Comparison of ENCODE assay signal across 11 mouse cellular contexts in the genomic region with DNA sequence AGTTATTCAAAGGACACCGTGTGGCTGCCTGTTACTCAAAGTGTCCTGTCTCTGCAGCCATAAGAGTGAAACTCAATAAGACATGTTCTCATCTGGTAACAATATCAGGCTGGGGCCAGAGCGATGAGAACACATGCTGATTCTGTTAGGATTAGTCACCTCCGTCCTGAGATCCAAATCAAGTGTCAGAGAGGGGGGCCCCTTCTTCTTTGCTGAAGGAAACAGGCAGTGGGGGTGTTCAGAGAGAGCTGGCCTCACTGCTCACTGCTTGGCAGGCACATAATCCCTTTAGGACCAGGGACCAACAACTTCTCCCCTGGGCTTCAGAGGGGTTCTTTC. TPM values are rescaled to one million over a fixed set of nuclear protein-coding genes. Genes with fewer than 3 reads are reported as not detected.
A peak's percentile ranks its signal among the peaks of the same experiment; 100 is the strongest.
DNase-seq lines count a peak whose midpoint lies in the region; ATAC-seq and TF ChIP-seq lines count a peak whose summit lies in the region.
"Had no signal": no experiment of that assay in that cellular context is flagged by ENCODE, and none has a peak within 500 bp of the region (broad histone marks: within the 10 kb centered on the region; RNA-seq: fewer than 3 reads in every experiment).

No protein-coding gene starts in this region.

- WGBS in hindbrain, embryonic 13.5 days = 47% methylated on average over 3 of the region's 3 CpGs
- 45% methylated on average over 3 of the region's 3 CpGs for WGBS in hindbrain, embryonic 16.5 days

- DNase-seq in Patski (ENCODE audit: low read depth, low spot score) = no peak
- peak; percentile 40 for DNase-seq in neural tube, embryonic 10.5 days (ENCODE audit: extremely low spot score, low spot score)
- DNase-seq in frontal cortex, adult 2 months (ENCODE audit: extremely low spot score in 1 of 2, low spot score in 1 of 2) = no peak
- DNase-seq in adrenal gland, postnatal 4 days (ENCODE audit: low spot score in 2 of 2) = no peak
- DNase-seq: cerebellum, adult 9-10 months had no signal

- in situ Hi-C loops in Patski (cut with MboI; ENCODE audit: low pct_unique_long_range_greater_than_20kb) = no loop called here

- CTCF ChIA-PET in Patski (lab: Charles Lee) = interaction anchor here (0.9 to 3.5 kb wide), 18 partner anchors 10 to 106 kb away, joined by 3 to 21 read pairs (median 6); a partner anchor contains a TSS

- no peak overlapping the region for H3K27ac ChIP-seq in hindbrain, embryonic 13.5 days
- no peak overlapping the region for H3K27ac ChIP-seq in hindbrain, embryonic 16.5 days (ENCODE audit: low read depth, low read length)
- peak overlapping the region; percentile 98 for H3K27ac ChIP-seq in embryonic fibroblast, embryonic 13.5 days (ENCODE audit: insufficient read depth, low read length)
- H3K27ac ChIP-seq: forebrain, embryonic 13.5 days; heart, embryonic 15.5 days had no signal

- no peak overlapping the region for H3K4me3 ChIP-seq in hindbrain, embryonic 13.5 days
- H3K4me3 ChIP-seq in hindbrain, embryonic 16.5 days (ENCODE audit: low read length) = no peak overlapping the region
- no peak overlapping the region for H3K4me3 ChIP-seq in embryonic fibroblast, embryonic 13.5 days (ENCODE audit: insufficient read depth, low read length)
- H3K4me3 ChIP-seq: forebrain, embryonic 13.5 days; heart, embryonic 15.5 days had no signal

- no peak for TF ChIP-seq CTCF in Patski (IDR thresholded peaks at IDR 0.05)
- no peak for TF ChIP-seq CTCF in embryonic fibroblast, embryonic 13.5 days (IDR thresholded peaks at IDR 0.05; ENCODE audit: borderline replicate concordance, insufficient read depth, low read length)

- no peak for TF ChIP-seq POLR2A in embryonic fibroblast, embryonic 13.5 days (IDR thresholded peaks at IDR 0.05; ENCODE audit: low read depth, low read length)

- H3K4me1 ChIP-seq in hindbrain, embryonic 13.5 days (replicated peaks) = peaks cover 17% of the 10 kb centered on the region
- H3K4me1 ChIP-seq in hindbrain, embryonic 16.5 days (ENCODE audit: control insufficient read depth, insufficient read depth, low read depth, low read length) = no peaks in the 10 kb centered on the region
- H3K4me1 ChIP-seq in embryonic fibroblast, embryonic 13.5 days (ENCODE audit: control insufficient read depth, insufficient read depth, low read length) = peaks cover 26% of the 10 kb centered on the region

- 0 out of 2 replicates have a peak, but pooled peaks have one; percentile 24 for ATAC-seq in hindbrain, embryonic 13.5 days (ENCODE audit: low FRiP score)
- no peak for ATAC-seq in hindbrain, embryonic 16.5 days
- peak; percentile 62 for ATAC-seq in Patski
- ATAC-seq in monocyte, adult 5-6 weeks (replicated peaks; ENCODE audit: insufficient number of reproducible peaks, low FRiP score, low TSS enrichment, poor library complexity, severe bottlenecking) = no peak

- no peaks in the 10 kb centered on the region for H3K9me3 ChIP-seq in hindbrain, embryonic 13.5 days
- no peaks in the 10 kb centered on the region for H3K9me3 ChIP-seq in hindbrain, embryonic 16.5 days (ENCODE audit: control insufficient read depth, low read length)
- H3K9me3 ChIP-seq: forebrain, embryonic 13.5 days; heart, embryonic 15.5 days had no signal

- H3K9ac ChIP-seq in hindbrain, embryonic 13.5 days = no peak overlapping the region
- no peak overlapping the region for H3K9ac ChIP-seq in hindbrain, embryonic 16.5 days (ENCODE audit: low read depth, low read length)
- H3K9ac ChIP-seq: forebrain, embryonic 13.5 days; heart, embryonic 15.5 days had no signal

- POLR2A ChIA-PET in Patski (lab: Charles Lee) = interaction anchor here (0.7 to 1.4 kb wide), 3 partner anchors 17 to 81 kb away, joined by 3 to 4 read pairs (median 3); a partner anchor contains a TSS

- H3K27me3 ChIP-seq in hindbrain, embryonic 13.5 days = no peaks in the 10 kb centered on the region
- no peaks in the 10 kb centered on the region for H3K27me3 ChIP-seq in hindbrain, embryonic 16.5 days (replicated peaks; ENCODE audit: control insufficient read depth, insufficient read depth, low read length)
- H3K27me3 ChIP-seq in Patski = no peaks in the 10 kb centered on the region
- H3K27me3 ChIP-seq: forebrain, embryonic 13.5 days; heart, embryonic 15.5 days had no signal

- no peak overlapping the region for H3K4me2 ChIP-seq in hindbrain, embryonic 13.5 days
- H3K4me2 ChIP-seq in hindbrain, embryonic 16.5 days (ENCODE audit: low read length) = no peak overlapping the region
- H3K4me2 ChIP-seq: forebrain, embryonic 13.5 days; heart, embryonic 15.5 days had no signal

- peaks cover 21% of the 10 kb centered on the region; the same call in 1 of the 2 replicates for H3K36me3 ChIP-seq in hindbrain, embryonic 13.5 days
- no peaks in the 10 kb centered on the region for H3K36me3 ChIP-seq in hindbrain, embryonic 16.5 days (ENCODE audit: control insufficient read depth, insufficient read depth, low read length)

RNA-seq across cellular contexts. Expression of a gene that starts 12.7 kb away (rescaled TPM):
- polyA plus RNA-seq in hindbrain, embryonic 13.5 days (2015; fragmentation: Nextera tagmentation; extraction: Ambion mirVana) = 170 and 181 TPM in 2 replicates
- 246 and 256 TPM in 2 replicates for polyA plus RNA-seq in hindbrain, embryonic 16.5 days (2015; fragmentation: Nextera tagmentation; extraction: Ambion mirVana)
- 2.7 TPM for polyA plus RNA-seq in Patski (2021)
- 8.5 and 10.0 TPM in 2 replicates for polyA plus RNA-seq in embryonic fibroblast, embryonic 13.5 days (2011; ENCODE audit: insufficient read length, low read depth, missing spikeins)
- 66.7 and 76.4 TPM in 2 replicates for polyA plus RNA-seq in frontal cortex, adult 2 months (2012; rRNA removed)
- total RNA-seq in adrenal gland, postnatal 4 days (2021) = 10 to 100 TPM; 88.4 to 89.4 TPM
- total RNA-seq in monocyte, adult 5-6 weeks (2017) = 164 to 258 TPM (median 248 TPM) in 3 replicates

RNA-seq across cellular contexts. Expression of a gene that starts 12.7 kb away (rescaled TPM):
- polyA plus RNA-seq in hindbrain, embryonic 13.5 days (2015; fragmentation: Nextera tagmentation; extraction: Ambion mirVana) = 30.9 and 34.3 TPM in 2 replicates
- 39.0 and 40.2 TPM in 2 replicates for polyA plus RNA-seq in hindbrain, embryonic 16.5 days (2015; fragmentation: Nextera tagmentation; extraction: Ambion mirVana)
- polyA plus RNA-seq in Patski (2021) = 68.3 TPM
- polyA plus RNA-seq in embryonic fibroblast, embryonic 13.5 days (2011; ENCODE audit: insufficient read length, low read depth, missing spikeins) = 21.5 and 24.7 TPM in 2 replicates
- 75.3 and 75.7 TPM in 2 replicates for polyA plus RNA-seq in frontal cortex, adult 2 months (2012; rRNA removed)
- 10 to 100 TPM; 26.2 to 28.6 TPM for total RNA-seq in adrenal gland, postnatal 4 days (2021)
- total RNA-seq in monocyte, adult 5-6 weeks (2017) = 0.43 to 0.49 TPM (median 0.48 TPM) in 3 replicates

RNA-seq across cellular contexts. Expression of a gene that starts 34.6 kb away (rescaled TPM):
- 7.8 and 11.0 TPM in 2 replicates for polyA plus RNA-seq in hindbrain, embryonic 13.5 days (2015; fragmentation: Nextera tagmentation; extraction: Ambion mirVana)
- polyA plus RNA-seq in hindbrain, embryonic 16.5 days (2015; fragmentation: Nextera tagmentation; extraction: Ambion mirVana) = 6.9 and 8.8 TPM in 2 replicates
- polyA plus RNA-seq in Patski (2021) = 8.2 TPM
- polyA plus RNA-seq in embryonic fibroblast, embryonic 13.5 days (2011; ENCODE audit: insufficient read length, low read depth, missing spikeins) = 0.28 and 0.35 TPM in 2 replicates
- polyA plus RNA-seq in frontal cortex, adult 2 months (2012; rRNA removed) = 0.21 and 0.22 TPM in 2 replicates
- 10 to 100 TPM in 1 of 2 experiments, 1 to 10 TPM in 1; 3.7 to 15.0 TPM for total RNA-seq in adrenal gland, postnatal 4 days (2021)
- total RNA-seq in monocyte, adult 5-6 weeks (2017) = not detected in 3 replicates

Comparison
In these comparisons a context has a peak if more than half of its experiments do, and no peak if none do; other contexts are left out.
1. ATAC-seq: peak in hindbrain, embryonic 13.5 days (single experiment) and Patski (single experiment); none in hindbrain, embryonic 16.5 days (single experiment) and monocyte, adult 5-6 weeks (single experiment).